Mouse (Mus musculus) neural tube, embryonic 13.5 days (tissue): ENCODE data around the gene Gm26602. TPM values are rescaled to one million over a fixed set of nuclear protein-coding genes. Genes with fewer than 3 reads are reported as not detected.
A peak's percentile ranks its signal among the peaks of the same experiment; 100 is the strongest.

Experiments used
- ATAC-seq: fragments of 200-750 bp; cut with Nextera tagmentation; 2 replicates; pipeline ENCODE4 v1.8.0; 2017; ENCODE audit warnings: low read depth, mild to moderate bottlenecking, moderate TSS enrichment, moderate library complexity
- H3K27ac ChIP-seq: fragments of 300-500 bp; sonication (generic); replicated peaks from 2 replicates; pipeline ENCODE4 v1.5.1; 2015; ENCODE audit warnings: moderate library complexity, mild to moderate bottlenecking, inconsistent platforms
- H3K27me3 ChIP-seq: fragments of 300-500 bp; sonication (generic); 2 replicates; pipeline ENCODE4 v1.6.1; 2015; ENCODE audit warnings: mild to moderate bottlenecking, inconsistent platforms
- H3K36me3 ChIP-seq: fragments of 300-500 bp; sonication (generic); 2 replicates; pipeline ENCODE4 v1.6.1; 2015; ENCODE audit warnings: mild to moderate bottlenecking, inconsistent platforms
- H3K4me1 ChIP-seq: fragments of 300-500 bp; sonication (generic); replicated peaks from 2 replicates; pipeline ENCODE4 v1.6.1; 2015; ENCODE audit warnings: inconsistent platforms
- H3K4me2 ChIP-seq: fragments of 300-500 bp; sonication (generic); 2 replicates; pipeline ENCODE4 v1.6.1; 2015; ENCODE audit warnings: inconsistent platforms, mild to moderate bottlenecking, moderate library complexity
- H3K4me3 ChIP-seq: fragments of 300-500 bp; sonication (generic); 2 replicates; pipeline ENCODE4 v1.5.1; 2015; ENCODE audit warnings: mild to moderate bottlenecking, inconsistent platforms
- H3K9ac ChIP-seq: fragments of 300-500 bp; sonication (generic); 2 replicates; pipeline ENCODE4 v1.6.1; 2015; ENCODE audit warnings: moderate library complexity, mild to moderate bottlenecking, inconsistent platforms
- H3K9me3 ChIP-seq: fragments of 300-500 bp; sonication (generic); 2 replicates; pipeline ENCODE4 v1.6.1; 2016; ENCODE audit warnings: inconsistent platforms
- WGBS: fragments of 180-500 bp; shearing (Covaris S2); methylation state at CpG from one replicate; pipeline ENCODE4 v1.1.7; 2015; 5-methylcytosine and 5-hydroxymethylcytosine counted together
- polyA plus RNA-seq: library from polyadenylated mRNA; unstranded; fragments of >200 nt; fragmentation: Nextera tagmentation; extraction: Ambion mirVana; gene quantifications from 2 replicates; pipeline ENCODE4 v1.2.1, GENCODE M21; 2015

The Gm26602 gene
- polyA plus RNA-seq, 1 experiment from 2014 or later, result 40.5 TPM

GRCm38 (mm10) chr10:79909092-79909922 is 1.3 kb upstream of the Gm26602 start:
- Histone ChIP-seq H3K36me3 (peaks cover 55% of the 10 kb centered on the region), H3K9me3 (no peaks in the 10 kb centered on the region), H3K4me3 (peak overlapping the region; percentile 66), H3K9ac (peak overlapping the region; percentile 90), H3K27ac (peak overlapping the region; percentile 98), H3K27me3 (no peaks in the 10 kb centered on the region), H3K4me2 (peak overlapping the region; percentile 52), H3K4me1 (peaks cover 26% of the 10 kb centered on the region)
- 25% methylated on average over 14 of the region's 14 CpGs for WGBS
- ATAC-seq, result peak; percentile 71

DNA sequence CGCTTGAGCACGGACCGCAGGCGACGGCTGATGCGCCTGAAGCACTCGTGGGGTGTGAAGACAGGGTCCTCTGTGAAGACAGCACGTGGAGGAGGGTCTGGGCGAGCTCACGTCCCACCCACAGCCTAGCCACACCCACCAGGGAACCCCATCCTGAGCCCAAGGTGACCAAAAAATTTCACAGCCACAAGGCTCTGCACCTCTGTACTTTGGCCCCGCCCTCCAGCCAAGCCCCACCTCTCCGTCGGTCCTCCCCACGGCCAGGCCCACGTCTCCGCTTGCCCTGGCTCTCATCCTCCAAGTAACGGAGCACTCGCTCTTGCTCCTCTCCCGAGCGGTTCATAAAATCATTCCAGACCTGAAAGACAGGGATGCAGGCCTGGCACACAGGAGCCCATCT is 1.8 kb downstream of the Gm26602 start:
- Histone ChIP-seq H3K27me3 (peaks cover 3% of the 10 kb centered on the region), H3K4me2 (no peak overlapping the region), H3K9ac (no peak overlapping the region), H3K4me1 (peaks cover 49% of the 10 kb centered on the region), H3K4me3 (no peak overlapping the region), H3K36me3 (peaks cover 24% of the 10 kb centered on the region), H3K27ac (no peak overlapping the region), H3K9me3 (no peaks in the 10 kb centered on the region)
- 58% methylated on average over 20 of the region's 20 CpGs for WGBS
- ATAC-seq, result no peak

GRCm38 (mm10) chr10:79914131-79914947 is 3.7 kb downstream of the Gm26602 start:
- H3K9ac ChIP-seq, result 0 out of 2 replicates have a peak overlapping the region, but pooled peaks have one; percentile 41
- no peak overlapping the region for H3K4me2 ChIP-seq
- H3K36me3 ChIP-seq, result peaks cover 24% of the 10 kb centered on the region
- no peak overlapping the region for H3K4me3 ChIP-seq
- no peak for ATAC-seq
- 73% methylated on average over 11 of the region's 11 CpGs for WGBS
- H3K27me3 ChIP-seq, result peaks cover 22% of the 10 kb centered on the region
- peaks cover 42% of the 10 kb centered on the region for H3K4me1 ChIP-seq
- no peak overlapping the region; the same call in 1 of the 2 replicates for H3K27ac ChIP-seq
- no peaks in the 10 kb centered on the region for H3K9me3 ChIP-seq

DNA sequence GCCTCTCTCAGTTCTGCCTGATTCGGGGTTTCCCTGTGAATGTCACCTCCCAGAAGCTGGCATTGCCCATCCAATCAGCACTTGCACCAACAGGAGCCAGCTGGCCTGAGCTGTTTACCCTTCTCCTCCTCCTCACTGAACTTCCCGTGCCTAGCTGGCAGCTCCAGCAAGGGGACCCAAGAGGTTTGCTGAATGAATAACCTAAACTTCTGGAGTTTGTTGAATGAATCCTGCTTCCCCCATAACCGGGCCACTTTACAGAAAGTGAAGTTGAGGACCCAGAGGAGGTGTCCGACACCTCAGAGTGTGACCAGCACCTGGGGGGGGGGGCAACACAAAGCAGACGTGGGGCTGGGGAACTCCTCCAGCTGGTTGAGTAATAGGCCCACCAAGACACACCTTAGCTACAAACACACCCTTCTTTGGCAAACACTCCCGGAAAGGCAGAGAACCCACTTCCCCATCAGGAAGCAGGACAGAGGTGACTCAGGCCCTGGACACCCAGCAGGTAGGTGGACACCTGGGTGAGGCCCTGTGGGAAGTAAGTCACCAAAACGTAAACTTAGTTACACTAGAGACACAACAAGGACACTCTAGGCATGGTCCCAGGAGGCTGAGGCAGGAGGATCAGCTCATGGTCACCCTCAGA is 4.4 kb downstream of the Gm26602 start:
- no peak for ATAC-seq
- H3K27ac ChIP-seq, result no peak overlapping the region
- H3K4me1 ChIP-seq, result peaks cover 38% of the 10 kb centered on the region
- peak overlapping the region; percentile 84; the same call in 1 of the 2 replicates for H3K4me3 ChIP-seq
- WGBS, result 74% methylated on average over 7 of the region's 7 CpGs
- H3K27me3 ChIP-seq, result peaks cover 29% of the 10 kb centered on the region
- peak overlapping the region; percentile 97 for H3K4me2 ChIP-seq
- no peaks in the 10 kb centered on the region for H3K9me3 ChIP-seq
- H3K36me3 ChIP-seq, result peaks cover 24% of the 10 kb centered on the region
- 0 out of 2 replicates have a peak overlapping the region, but pooled peaks have one; percentile 97 for H3K9ac ChIP-seq

DNA sequence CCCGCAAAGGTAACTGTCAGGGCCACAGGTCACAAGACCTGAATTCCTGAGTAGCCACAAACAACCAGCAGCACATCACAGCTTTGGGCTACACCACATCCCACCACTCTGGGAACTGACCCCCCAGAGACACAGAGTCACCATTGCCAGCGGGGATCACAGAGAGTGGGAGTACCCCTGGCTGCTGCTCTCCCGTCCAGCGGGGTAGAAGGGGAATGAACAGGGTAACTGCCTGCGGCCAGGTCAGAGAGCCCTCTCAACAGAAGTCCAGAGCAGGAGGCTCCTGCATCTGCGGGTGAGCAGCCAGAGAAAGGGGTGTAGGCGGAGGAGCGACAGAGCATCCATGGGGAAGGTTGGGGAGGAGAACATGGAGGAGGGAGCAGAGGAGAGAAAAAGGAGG is 5.4 kb downstream of the Gm26602 start:
- H3K4me3 ChIP-seq, result peak overlapping the region; percentile 84
- H3K9me3 ChIP-seq, result no peaks in the 10 kb centered on the region
- peaks cover 16% of the 10 kb centered on the region for H3K36me3 ChIP-seq
- peak overlapping the region; percentile 97 for H3K9ac ChIP-seq
- H3K4me1 ChIP-seq, result peaks cover 45% of the 10 kb centered on the region
- H3K4me2 ChIP-seq, result peak overlapping the region; percentile 97
- peak overlapping the region; percentile 85 for H3K27ac ChIP-seq
- WGBS, result 11% methylated on average over 8 of the region's 8 CpGs
- peaks cover 39% of the 10 kb centered on the region for H3K27me3 ChIP-seq
- no peak for ATAC-seq

DNA sequence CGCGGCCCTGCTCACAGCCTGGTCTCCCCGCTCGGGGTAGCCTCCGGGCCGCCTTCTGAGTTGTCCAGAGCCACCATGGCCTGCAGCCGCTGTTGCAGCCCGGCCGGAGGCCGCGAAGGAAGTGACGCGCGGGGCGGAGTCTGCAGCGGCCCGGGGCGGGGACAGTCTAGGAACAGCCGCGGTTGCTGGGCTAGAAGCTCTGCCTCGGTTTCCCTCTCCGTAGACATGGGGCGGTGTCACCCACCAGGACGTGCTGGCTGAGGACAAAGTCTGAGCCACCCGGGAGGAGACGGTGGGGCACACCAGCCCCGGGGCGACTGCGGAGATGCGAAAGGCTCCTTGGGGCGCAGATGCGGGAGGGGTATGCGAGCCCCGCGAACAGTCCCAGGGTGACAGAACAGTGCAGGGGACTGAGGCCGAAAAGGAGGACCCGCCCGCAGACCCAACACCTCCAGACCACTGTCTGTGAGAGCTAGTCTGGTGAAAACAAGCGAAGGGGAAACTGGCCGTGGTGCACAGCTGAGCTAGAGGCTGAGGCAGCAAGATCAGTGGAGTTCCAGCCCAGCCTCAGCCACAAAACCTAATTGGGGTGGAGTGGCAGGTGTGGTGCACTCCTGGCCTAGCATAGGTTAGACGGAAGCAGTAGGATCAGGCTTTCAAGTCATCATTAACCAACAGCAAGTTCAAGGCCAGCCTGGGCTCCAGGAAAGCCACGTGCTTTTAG is 6.3 kb downstream of the Gm26602 start, which contains the start of gene Kiss1r:
Gene Kiss1r (plus strand): TSS at position 164 of the 724 bp plus-strand sequence.
- peak within 1 kb of the TSS; percentile 97 for H3K4me2 ChIP-seq
- ATAC-seq, result peak; percentile 81
- peaks cover 7% of the 10 kb centered on the region for H3K36me3 ChIP-seq
- 2% methylated on average over 42 of the region's 42 CpGs for WGBS
- H3K9ac ChIP-seq, result peak within 1 kb of the TSS; percentile 97
- H3K9me3 ChIP-seq, result no peaks in the 10 kb centered on the region
- peak within 1 kb of the TSS; percentile 85 for H3K27ac ChIP-seq
- H3K27me3 ChIP-seq, result peaks cover 48% of the 10 kb centered on the region
- H3K4me1 ChIP-seq, result peaks cover 54% of the 10 kb centered on the region
- H3K4me3 ChIP-seq, result peak within 1 kb of the TSS; percentile 84

- Histone ChIP-seq H3K4me1 (peaks cover 54% of the 10 kb centered on the region), H3K27me3 (peaks cover 55% of the 10 kb centered on the region)
- 61% methylated on average over 5 of the region's 5 CpGs for WGBS
Measured at GRCm38 (mm10) chr10:79917532-79918100, 7.0 kb downstream of the Gm26602 start.

GRCm38 (mm10) chr10:79918231-79919078 is 7.8 kb downstream of the Gm26602 start:
- Histone ChIP-seq H3K9me3 (no peaks in the 10 kb centered on the region), H3K27ac (no peak overlapping the region), H3K27me3 (peaks cover 63% of the 10 kb centered on the region), H3K36me3 (no peaks in the 10 kb centered on the region), H3K9ac (no peak overlapping the region), H3K4me3 (peak overlapping the region; percentile 6; the same call in 1 of the 2 replicates), H3K4me2 (peak overlapping the region; percentile 4; the same call in 1 of the 2 replicates), H3K4me1 (peaks cover 54% of the 10 kb centered on the region)
- no peak for ATAC-seq
- WGBS, result 3% methylated on average over 35 of the region's 35 CpGs

More at GRCm38 (mm10) chr10:79917532-79918100, 7.0 kb downstream of the Gm26602 start:
- Histone ChIP-seq H3K27ac (no peak overlapping the region), H3K4me3 (peak overlapping the region; percentile 84), H3K36me3 (peaks cover under 1% of the 10 kb centered on the region; the same call in 1 of the 2 replicates), H3K4me2 (peak overlapping the region; percentile 97), H3K9me3 (no peaks in the 10 kb centered on the region), H3K9ac (peak overlapping the region; percentile 97; the same call in 1 of the 2 replicates)
- no peak for ATAC-seq

GRCm38 (mm10) chr10:79919251-79919849 is 8.7 kb downstream of the Gm26602 start:
- Histone ChIP-seq H3K36me3 (no peaks in the 10 kb centered on the region), H3K4me2 (no peak overlapping the region; the same call in 1 of the 2 replicates), H3K27ac (no peak overlapping the region), H3K4me3 (no peak overlapping the region), H3K27me3 (peaks cover 72% of the 10 kb centered on the region), H3K9ac (0 out of 2 replicates have a peak overlapping the region, but pooled peaks have one; percentile 38), H3K4me1 (peaks cover 47% of the 10 kb centered on the region), H3K9me3 (no peaks in the 10 kb centered on the region)
- WGBS, result 3% methylated on average over 21 of the region's 21 CpGs
- no peak for ATAC-seq
